Mouse (Mus musculus) frontal cortex, postnatal 14 days (tissue): ENCODE results near the gene Ak8.

Experiments used
- DNase-seq, 2 experiments: peaks; one replicate each; pipeline ENCODE4 v3.0.0; 2022; ENCODE audit warnings: low spot score in 2 of 2

Gene Ak8

DNA sequence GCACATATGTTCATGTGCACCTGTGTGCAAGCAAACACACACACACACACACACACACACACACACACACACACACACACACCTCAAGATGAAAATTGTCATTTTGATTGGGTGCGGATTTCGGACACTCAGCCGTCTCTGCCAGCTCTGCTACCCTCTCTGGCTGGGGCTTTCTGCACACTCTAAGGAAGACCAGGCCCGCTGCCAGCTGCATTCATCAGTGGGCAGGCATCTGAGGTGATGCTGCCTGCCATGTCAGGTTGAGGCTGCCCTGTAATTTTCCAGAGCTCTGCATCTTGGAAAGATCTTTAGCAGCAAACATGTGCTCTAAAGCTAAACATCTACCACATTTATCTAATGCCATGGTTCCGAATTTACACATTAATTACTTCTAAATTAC, 37.1 kb downstream of the Ak8 start:
- no peak for DNase-seq

DNA sequence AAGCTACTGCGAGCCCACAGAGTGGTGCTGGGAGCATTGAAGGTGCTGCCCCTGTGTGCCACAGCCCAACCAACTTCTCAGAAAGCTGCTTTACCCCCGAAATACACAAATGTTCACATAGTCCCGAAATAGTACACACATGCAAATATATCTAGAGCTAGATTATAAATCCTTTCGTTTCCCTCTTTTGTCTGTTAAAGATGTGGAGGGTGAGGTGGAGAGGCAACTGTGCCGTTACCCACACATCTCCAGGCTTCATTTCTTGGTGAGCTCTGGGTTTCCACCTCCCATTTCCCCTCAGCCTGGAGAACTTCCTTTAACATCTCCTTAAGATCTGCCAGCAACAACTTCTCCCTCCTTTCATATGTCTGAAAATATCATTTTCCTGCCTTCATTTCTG, 40.2 kb downstream of the Ak8 start:
- DNase-seq: no peak

GRCm38 (mm10) chr2:28742701-28743100, 42.7 kb downstream of the Ak8 start:
- no peak for DNase-seq

GRCm38 (mm10) chr2:28746682-28747332, 46.8 kb downstream of the Ak8 start:
- DNase-seq: no peak

DNA sequence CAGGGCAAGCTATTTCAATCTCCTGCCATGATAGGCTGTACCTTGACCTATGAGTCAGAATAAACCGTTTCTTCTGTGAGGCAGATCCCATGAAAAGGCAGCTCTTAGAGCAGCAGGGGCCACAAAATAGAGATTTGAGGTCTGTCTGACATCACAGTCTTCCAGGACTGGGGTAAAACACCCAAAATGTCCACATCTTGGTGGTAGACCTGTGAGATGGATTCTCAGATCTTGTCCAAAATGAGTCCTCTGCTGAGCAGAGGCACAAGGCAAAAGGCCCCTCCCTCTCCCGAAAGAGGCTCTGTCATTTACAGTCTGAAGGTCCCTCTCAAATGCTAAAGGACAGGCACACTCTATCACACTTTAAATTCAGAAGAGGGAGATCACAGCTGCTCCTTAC, 47.7 kb downstream of the Ak8 start:
- DNase-seq: no peak

- no peak for DNase-seq
Measured at GRCm38 (mm10) chr2:28751186-28751585, 51.2 kb downstream of the Ak8 start.

GRCm38 (mm10) chr2:28751658-28752057, 51.7 kb downstream of the Ak8 start:
- DNase-seq: no peak

- no peak for DNase-seq
Measured at GRCm38 (mm10) chr2:28752388-28752787, 52.4 kb downstream of the Ak8 start.

DNA sequence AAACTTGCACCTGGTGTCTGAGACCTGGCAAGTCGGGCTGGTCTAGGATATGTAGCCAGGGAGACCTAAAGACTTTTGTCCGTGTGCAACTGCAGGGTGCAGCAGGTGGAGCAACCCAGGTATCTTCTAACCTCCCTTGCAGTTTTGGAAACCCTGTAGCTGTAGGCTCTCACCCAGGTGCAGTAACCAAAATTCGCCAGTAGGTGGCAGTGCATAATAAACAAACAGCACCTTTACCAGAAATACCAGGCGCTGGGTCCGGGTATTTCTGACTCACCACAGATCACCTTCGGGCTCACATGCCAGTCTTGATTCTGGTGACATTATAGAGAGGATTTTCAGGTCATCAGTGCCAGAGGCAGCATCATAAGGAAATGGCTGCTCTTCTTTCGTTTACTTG, 55.5 kb downstream of the Ak8 start:
- DNase-seq: peak; percentile 42 to 84

DNA sequence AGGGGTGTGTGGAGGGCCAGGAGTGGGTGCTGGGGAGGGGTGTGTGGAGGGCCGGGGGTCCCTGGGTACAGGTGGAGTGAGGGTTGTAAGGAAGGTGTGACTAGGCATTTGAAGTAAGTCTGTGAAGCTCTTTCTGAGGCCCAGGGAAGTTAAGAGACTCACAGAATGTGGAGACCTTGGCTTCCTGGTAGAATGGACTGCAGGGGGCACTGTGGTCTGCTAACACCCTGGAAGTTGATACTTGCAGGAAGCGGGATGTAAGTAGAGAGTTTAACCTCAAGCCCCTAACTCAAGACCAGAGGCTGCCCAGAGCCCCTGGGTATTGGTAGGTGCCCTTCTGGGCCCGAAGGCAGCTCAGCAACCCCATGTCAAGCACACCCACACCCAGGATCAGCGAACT, 56.2 kb downstream of the Ak8 start:
- DNase-seq: peak in 1 of 2 experiments; percentile 22

GRCm38 (mm10) chr2:28759441-28759840, 59.5 kb downstream of the Ak8 start:
- no peak for DNase-seq

DNA sequence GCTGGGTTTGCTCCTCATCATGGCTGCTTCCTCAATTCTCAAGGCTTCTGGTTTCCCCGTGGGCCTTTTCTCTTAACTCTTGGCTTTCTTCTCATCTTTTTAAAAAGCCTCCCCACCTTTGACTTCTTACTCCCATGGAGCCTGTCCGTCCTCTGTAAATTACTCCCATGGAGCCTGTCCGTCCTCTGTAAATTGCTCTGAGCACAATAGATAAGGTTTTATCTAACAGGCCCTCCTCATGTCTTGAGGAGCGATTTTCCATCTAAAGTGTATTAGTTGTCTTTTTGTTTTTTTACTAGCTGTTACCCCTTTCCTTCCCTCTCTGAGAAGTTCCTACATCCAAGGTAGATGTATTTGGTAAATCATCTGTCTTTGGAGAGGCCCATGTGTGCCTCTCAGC, 66.6 kb downstream of the Ak8 start:
- no peak for DNase-seq

DNA sequence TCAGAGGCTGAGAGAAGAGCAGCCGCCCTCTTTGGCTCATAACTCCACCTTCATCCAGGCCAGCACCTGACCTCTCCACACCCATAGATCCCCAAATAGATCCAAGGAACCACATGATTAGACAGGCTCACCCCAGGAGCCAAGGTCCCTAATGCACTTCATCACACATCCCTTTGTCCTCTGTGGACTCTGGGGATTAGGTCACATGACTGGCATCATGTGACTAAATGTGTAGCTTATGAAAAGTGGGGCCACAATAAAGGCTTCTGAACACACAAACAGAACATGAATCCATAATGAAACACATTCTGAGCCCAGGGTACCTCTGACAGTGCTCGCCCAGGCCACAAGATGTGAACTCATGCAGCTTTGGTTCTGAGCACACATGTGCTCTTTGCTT, 67.1 kb downstream of the Ak8 start:
- DNase-seq: no peak

DNA sequence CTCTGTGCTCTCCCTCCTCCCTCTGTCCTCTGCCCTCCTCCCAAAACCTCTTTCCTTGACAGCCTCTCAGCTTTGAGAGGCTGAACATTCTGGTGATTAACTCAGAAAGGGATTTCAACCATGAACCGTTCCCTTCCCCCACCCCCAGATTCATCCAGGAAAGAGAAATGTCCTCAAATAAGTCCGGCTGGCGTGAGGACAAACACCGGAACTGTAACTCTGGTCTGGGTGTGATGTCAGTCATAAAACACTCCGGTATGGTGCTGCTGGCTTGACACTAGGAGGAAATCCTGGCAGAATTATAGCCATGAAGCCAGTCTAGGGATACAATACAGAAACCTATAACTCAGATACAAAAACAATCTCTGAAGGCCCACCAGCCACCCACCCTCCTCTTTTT, 70.7 kb downstream of the Ak8 start:
- no peak for DNase-seq

GRCm38 (mm10) chr2:28774073-28774472, 74.1 kb downstream of the Ak8 start:
- no peak for DNase-seq

- no peak for DNase-seq
Measured at GRCm38 (mm10) chr2:28776728-28777127, 76.8 kb downstream of the Ak8 start.

DNA sequence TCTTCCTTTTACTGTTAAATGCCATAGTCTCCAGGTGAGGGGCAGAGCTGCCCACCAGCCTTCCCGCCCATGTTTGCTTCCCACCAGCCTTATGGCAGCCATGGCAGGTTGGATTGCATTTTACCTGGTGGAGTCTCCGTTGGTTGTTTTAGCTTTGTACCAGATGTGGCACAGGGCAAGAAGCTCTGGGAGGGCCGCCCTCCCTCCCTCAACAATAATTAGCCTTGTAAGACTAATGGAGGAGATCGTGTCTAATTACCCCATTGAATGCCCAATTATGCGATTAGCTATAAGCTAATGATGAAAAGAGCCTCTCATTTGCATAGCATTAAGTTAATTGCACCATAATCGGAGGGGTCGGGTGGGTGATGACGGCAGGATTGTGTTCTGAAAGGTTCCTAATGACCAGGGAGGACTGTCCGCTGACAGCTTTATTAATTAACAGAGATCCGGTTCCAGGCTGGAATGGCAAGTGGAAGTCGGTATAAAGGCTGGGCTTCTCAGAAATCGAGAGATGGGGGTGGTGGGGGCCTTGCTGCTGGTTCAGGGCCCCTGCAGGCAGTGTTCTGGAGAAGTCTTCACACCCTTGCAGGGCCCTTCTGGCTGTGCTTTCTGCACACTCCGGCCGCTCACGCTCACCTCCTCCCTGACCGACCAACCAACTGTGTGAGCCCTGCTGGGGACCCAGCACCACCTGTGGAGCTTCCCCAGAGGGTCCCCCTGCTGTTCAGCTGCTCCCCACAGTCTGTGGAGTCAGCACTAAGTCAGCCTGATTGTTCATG, 80.2 kb downstream of the Ak8 start:
- no peak for DNase-seq

DNA sequence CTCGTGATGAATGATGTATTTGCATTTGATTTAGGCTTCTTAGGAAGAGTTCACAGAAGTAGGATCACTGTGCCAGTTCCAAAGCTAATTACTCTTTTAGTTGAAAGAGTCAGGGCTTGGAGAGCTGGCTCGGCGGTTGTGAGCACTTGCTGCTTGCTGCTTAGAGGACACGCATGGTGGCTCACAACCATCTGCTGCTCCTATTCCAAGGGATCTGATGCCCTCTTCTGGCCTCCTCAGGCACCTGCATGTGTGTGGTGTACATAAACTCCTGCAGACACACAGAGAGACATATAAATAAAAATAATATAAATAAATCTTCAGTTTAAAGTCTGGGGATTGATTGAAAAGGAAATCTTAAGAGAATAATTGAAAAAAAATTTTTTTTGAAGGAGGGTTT, 81.3 kb downstream of the Ak8 start:
- no peak for DNase-seq

GRCm38 (mm10) chr2:28786355-28787066, 86.5 kb downstream of the Ak8 start:
- DNase-seq: no peak

- no peak for DNase-seq
Measured at GRCm38 (mm10) chr2:28787067-28787619, 87.2 kb downstream of the Ak8 start.

GRCm38 (mm10) chr2:28792931-28793610, 93.1 kb downstream of the Ak8 start:
- peak in 1 of 2 experiments; percentile 7 for DNase-seq

DNA sequence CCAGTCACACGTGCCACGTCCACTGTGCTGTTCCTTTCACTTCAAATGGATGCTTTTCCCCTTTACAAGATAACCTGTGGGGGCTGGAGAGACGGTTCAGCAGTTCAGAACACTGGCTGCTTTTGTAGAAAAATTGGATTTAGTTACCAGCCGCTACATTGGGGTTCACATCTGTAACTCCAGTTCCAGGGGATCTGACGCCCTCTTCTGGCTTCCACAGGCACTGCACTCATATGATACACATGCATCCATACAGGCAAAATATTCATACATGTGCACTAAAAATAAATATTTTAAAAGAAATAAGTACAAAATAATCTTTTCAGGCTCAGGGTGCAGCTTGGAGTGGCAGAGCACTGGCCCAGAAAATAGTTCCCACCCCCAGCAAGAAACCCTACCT, 94.7 kb downstream of the Ak8 start:
- DNase-seq: no peak
